In genomic region chr17:84100523-84100922, GRCm38 (mm10) we compare ENCODE assay signal across 8 mouse cellular contexts.
DNase-seq lines count a peak whose midpoint lies in the region; ATAC-seq and TF ChIP-seq lines count a peak whose summit lies in the region.

No protein-coding gene starts in this region.

- peaks cover 13% of the 10 kb centered on the region; the same call in 1 of the 2 replicates for H3K4me1 ChIP-seq in thymus, adult 2 months (replicated peaks; ENCODE audit: control insufficient read depth, insufficient read depth, low read length)

- peak; percentile 86 to 91 for ATAC-seq in hematopoietic stem cell, adult 5-6 weeks (replicated peaks in 1 of 2; ENCODE audit: insufficient read depth in 1 of 2, low FRiP score in 2 of 2, low TSS enrichment in 1 of 2, low read depth in 1 of 2, poor library complexity in 2 of 2, severe bottlenecking in 2 of 2)

- WGBS in macrophage (ENCODE audit: missing documents), result 4% methylated on average over 10 of the region's 10 CpGs
- 53% methylated on average over 10 of the region's 10 CpGs for WGBS in thymus, adult 2 months

- TF ChIP-seq POLR2A in thymus, adult 2 months (IDR thresholded peaks at IDR 0.05; ENCODE audit: control insufficient read depth, extremely low read depth, insufficient read depth, low read length, poor library complexity), result no peak

- H3K79me2 ChIP-seq in macrophage (ENCODE audit: inconsistent target), result no peaks in the 10 kb centered on the region

- no peaks in the 10 kb centered on the region for H3K36me3 ChIP-seq in macrophage (ENCODE audit: inconsistent target)
- H3K36me3 ChIP-seq in thymus, adult 2 months (ENCODE audit: control insufficient read depth, insufficient read depth, low read length), result no peaks in the 10 kb centered on the region

- peak; percentile 49 for DNase-seq in adrenal gland, postnatal 10 days
- DNase-seq in adrenal gland, postnatal 25 days, result no peak
- peak; percentile 59 to 64 for DNase-seq in lung, adult 18-20 months
- DNase-seq in lung, postnatal 25 days (ENCODE audit: low spot score), result no peak
- DNase-seq in MN1 (ENCODE audit: low spot score), result no peak
- no peak for DNase-seq in thymus, adult 2 months

- peak overlapping the region; percentile 94 for H3K27ac ChIP-seq in macrophage
- no peak overlapping the region for H3K27ac ChIP-seq in thymus, adult 2 months (ENCODE audit: control insufficient read depth, insufficient read depth, low read length)

- no peak for TF ChIP-seq CTCF in thymus, adult 2 months (IDR thresholded peaks at IDR 0.05; ENCODE audit: borderline replicate concordance, control insufficient read depth, extremely low read depth, insufficient read depth, low read length, poor library complexity)

- peaks cover 3% of the 10 kb centered on the region; the same call in 1 of the 2 replicates for H3K27me3 ChIP-seq in thymus, adult 2 months (ENCODE audit: control insufficient read depth, insufficient read depth, low read length)

- H3K4me3 ChIP-seq in macrophage (ENCODE audit: inconsistent target), result no peak overlapping the region
- H3K4me3 ChIP-seq in thymus, adult 2 months (ENCODE audit: control insufficient read depth, insufficient read depth, low read length), result no peak overlapping the region

Comparison
In these comparisons a context has a peak if more than half of its experiments do, and no peak if none do; other contexts are left out.
1. DNase-seq: peak in adrenal gland, postnatal 10 days (single experiment) and lung, adult 18-20 months (2 of 2); none in adrenal gland, postnatal 25 days (single experiment), lung, postnatal 25 days (single experiment), MN1 (single experiment) and thymus, adult 2 months (single experiment).